Mouse (Mus musculus) CH12.LX (cell line): ENCODE results near the gene Zc3h10.

Experiments
- CHD2 ChIP-seq: IDR thresholded peaks from 2 replicates; pipeline ENCODE4 v1.6.1; 2011; ENCODE audit warnings: low read length, improper control_type of control experiment
- CTCF ChIP-seq, 2 experiments: IDR thresholded peaks in 1 of 2; conservative IDR thresholded peaks in 1 of 2; 2 replicates each; pipeline ENCODE4 v1.5.1; 2011 to 2012; ENCODE audit warnings: low read depth in 2 of 2, low read length in 2 of 2, improper control_type of control experiment in 1 of 2, inconsistent platforms in 1 of 2, mild to moderate bottlenecking in 1 of 2, moderate library complexity in 1 of 2
- ETS1 ChIP-seq: conservative IDR thresholded peaks from 2 replicates; pipeline ENCODE4 v1.6.1; 2012; ENCODE audit warnings: low read depth, mild to moderate bottlenecking, inconsistent platforms, low read length, improper control_type of control experiment, moderate library complexity
- JUND ChIP-seq: conservative IDR thresholded peaks from 2 replicates; pipeline ENCODE4 v1.6.1; 2011; ENCODE audit warnings: low read depth, low read length, improper control_type of control experiment
- MXI1 ChIP-seq: IDR thresholded peaks from 2 replicates; pipeline ENCODE4 v1.6.1; 2011; ENCODE audit warnings: mild to moderate bottlenecking, low read depth, low read length, improper control_type of control experiment
- NELFE ChIP-seq: IDR thresholded peaks from 2 replicates; pipeline ENCODE4 v1.6.1; 2011; ENCODE audit warnings: low read depth, low read length, improper control_type of control experiment
- POLR2A ChIP-seq: IDR thresholded peaks from 2 replicates; pipeline ENCODE4 v1.6.1; 2011; ENCODE audit warnings: low read depth, mild to moderate bottlenecking, improper control_type of control experiment, low read length
- SMC3 ChIP-seq: IDR thresholded peaks from 2 replicates; pipeline ENCODE4 v1.6.1; 2011; ENCODE audit warnings: low read depth, low read length, improper control_type of control experiment
- USF1 ChIP-seq: IDR thresholded peaks from 2 replicates; pipeline ENCODE4 v1.6.1; 2014; ENCODE audit warnings: low read depth, mild to moderate bottlenecking, inconsistent platforms, low read length, improper control_type of control experiment
- USF2 ChIP-seq: conservative IDR thresholded peaks from 2 replicates; pipeline ENCODE4 v1.6.1; 2011; ENCODE audit warnings: low read depth, low read length, improper control_type of control experiment
- ZC3H11A ChIP-seq: IDR thresholded peaks from 2 replicates; pipeline ENCODE4 v1.6.1; 2012; ENCODE audit warnings: low read depth, mild to moderate bottlenecking, inconsistent platforms, low read length, improper control_type of control experiment
- ZMIZ1 ChIP-seq: IDR thresholded peaks from 2 replicates; pipeline ENCODE4 v1.6.1; 2012; ENCODE audit warnings: low read depth, mild to moderate bottlenecking, inconsistent platforms, low read length, improper control_type of control experiment

GRCm38 (mm10) chr10:128546361-128546760 is 1.2 kb downstream of the Zc3h10 start:
- TF ChIP-seq POLR2A (peak; percentile 44; the same call in 1 of the 2 replicates), ETS1 (0 out of 2 replicates have a peak, but pooled peaks have one; percentile 21), CTCF (conservative IDR thresholded peaks at IDR 0.05 in 1 of 2, IDR thresholded peaks at IDR 0.05 in 1 of 2; ENCODE audit: low read depth in 2 of 2, low read length in 2 of 2) (peak; percentile 66 to 84), USF2 (peak; percentile 59), ZMIZ1 (no peak), ZC3H11A (0 out of 2 replicates have a peak, but pooled peaks have one; percentile 9), JUND (peak; percentile 20; the same call in 1 of the 2 replicates), NELFE (0 out of 2 replicates have a peak, but pooled peaks have one; percentile 22), USF1 (peak; percentile 70), SMC3 (peak; percentile 54), MXI1 (peak; percentile 99), CHD2 (peak; percentile 51; the same call in 1 of the 2 replicates)
